Mouse (Mus musculus) gastrocnemius, adult 2 months (tissue): ENCODE measurements around the gene Lgals8. TPM values are rescaled to one million over a fixed set of nuclear protein-coding genes. Genes with fewer than 3 reads are reported as not detected.

Experiments used
- DNase-seq: peaks from one replicate; pipeline ENCODE4 v3.0.0; 2022
- H3K27ac ChIP-seq: fragments of 200-600 bp; 2 replicates; pipeline ENCODE4 v1.8.1; 2022; ENCODE audit warnings: mild to moderate bottlenecking
- H3K4me3 ChIP-seq: fragments of 200-600 bp; 2 replicates; pipeline ENCODE4 v1.8.1; 2022; ENCODE audit warnings: mild to moderate bottlenecking, moderate library complexity
- CTCF ChIP-seq: fragments of 200-600 bp; IDR thresholded peaks from 2 replicates; pipeline ENCODE4 v1.8.1; 2022; ENCODE audit warnings: antibody characterized with exemption, mild to moderate bottlenecking, moderate library complexity
- intact Hi-C: fragments of 180-260 bp; cut with DNase I; formaldehyde crosslinking; loops from one replicate; pipeline ENCODE4 v1.15.1; 2025
- total RNA-seq, 2 experiments: library from RNA; stranded (reverse); gene quantifications; 2 replicates each; pipeline ENCODE4 v1.2.3; 2021

Gene Lgals8
- total RNA-seq, 2 experiments from 2014 or later: 26.0 to 29.1 TPM

DNA sequence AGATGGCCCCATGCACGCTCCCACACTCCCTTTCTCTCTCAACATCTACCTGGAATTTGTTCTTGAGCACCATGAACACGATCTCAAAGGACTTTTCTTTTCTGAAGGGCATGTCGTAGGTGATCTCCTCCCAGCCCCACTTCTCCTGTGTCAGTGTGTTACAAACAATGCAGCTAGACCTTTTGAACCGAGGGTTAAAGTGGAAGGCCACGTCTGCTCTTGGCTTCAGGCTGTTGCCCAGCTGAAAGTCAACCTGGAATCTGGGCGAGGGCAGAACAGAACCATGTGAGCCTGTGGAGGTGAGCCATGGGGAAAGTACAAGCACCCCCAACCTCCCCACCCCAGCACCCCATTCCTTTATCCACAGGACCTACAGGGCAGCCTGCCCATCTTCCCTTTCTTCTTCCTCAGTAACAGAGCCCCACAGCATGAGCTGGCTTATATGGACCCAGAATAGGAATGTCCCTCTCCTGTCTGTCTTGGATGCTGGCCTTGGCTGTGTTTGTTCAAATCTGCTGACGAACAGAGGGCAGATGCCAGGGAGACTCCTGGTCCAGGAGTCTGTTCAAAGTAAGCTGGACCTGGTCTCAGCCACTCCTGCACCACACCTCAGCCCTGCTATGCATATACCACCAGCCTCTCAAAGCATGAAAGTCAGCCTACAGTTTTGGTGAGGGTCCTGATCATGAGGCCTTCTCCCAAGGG lies 9.9 kb downstream of the Lgals8 start:
- H3K4me3 ChIP-seq: no peak overlapping the region
- no peak overlapping the region for H3K27ac ChIP-seq
- TF ChIP-seq CTCF: no peak
- DNase-seq: no peak
- intact Hi-C loops: no loop called here

DNA sequence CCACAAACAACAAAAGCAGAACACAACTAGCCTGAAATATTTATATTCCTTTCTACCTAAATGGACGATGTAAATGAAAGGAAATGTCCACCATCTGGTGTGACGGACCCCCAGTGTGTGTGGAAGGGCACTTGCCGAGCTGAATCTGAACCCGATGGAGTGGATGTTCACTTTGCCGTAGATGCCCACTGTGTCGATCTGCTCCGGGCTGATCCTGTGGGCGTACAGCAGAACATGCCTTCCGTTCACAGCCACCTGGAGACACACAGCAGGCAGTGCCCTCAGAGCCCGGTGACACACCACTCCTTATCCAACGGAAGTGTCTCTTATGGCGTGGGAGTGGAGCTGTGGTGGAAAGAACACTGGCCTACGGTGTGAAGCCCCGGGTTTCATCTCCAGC lies 11.6 kb downstream of the Lgals8 start:
- no peak for TF ChIP-seq CTCF
- H3K27ac ChIP-seq: no peak overlapping the region
- intact Hi-C loops: no loop called here
- no peak for DNase-seq
- no peak overlapping the region for H3K4me3 ChIP-seq

DNA sequence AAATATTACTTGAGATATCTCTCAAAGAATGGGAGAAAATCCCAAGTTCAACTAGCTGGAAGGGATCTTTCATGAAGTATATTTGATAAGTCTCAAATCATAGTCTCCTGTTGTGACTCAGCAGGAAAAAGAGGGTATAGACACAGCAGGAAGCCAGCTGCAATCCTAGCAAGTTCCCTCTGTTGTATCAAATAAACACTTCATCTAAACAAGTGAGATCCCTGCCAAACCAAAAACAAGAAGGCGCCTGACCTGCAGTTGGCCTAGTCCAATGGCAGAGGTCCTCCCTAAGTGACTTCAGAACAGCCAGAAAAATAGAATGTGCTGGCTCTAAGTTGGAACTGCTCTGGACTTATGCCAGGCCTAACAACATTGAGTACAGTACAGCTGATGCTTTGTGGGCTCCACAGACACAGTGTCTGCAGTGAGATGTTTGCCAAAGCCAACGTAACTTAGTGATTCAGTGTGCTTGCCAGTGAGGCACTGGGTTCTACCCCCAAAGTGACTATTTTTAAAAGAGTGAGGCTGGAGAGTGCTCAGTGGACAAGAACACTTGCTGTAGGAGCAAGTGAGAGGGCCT lies 22.6 kb downstream of the Lgals8 start:
- Histone ChIP-seq H3K4me3 (no peak overlapping the region), H3K27ac (no peak overlapping the region; the same call in 1 of the 2 replicates)
- no peak for TF ChIP-seq CTCF
- intact Hi-C loops: no loop called here
- no peak for DNase-seq

DNA sequence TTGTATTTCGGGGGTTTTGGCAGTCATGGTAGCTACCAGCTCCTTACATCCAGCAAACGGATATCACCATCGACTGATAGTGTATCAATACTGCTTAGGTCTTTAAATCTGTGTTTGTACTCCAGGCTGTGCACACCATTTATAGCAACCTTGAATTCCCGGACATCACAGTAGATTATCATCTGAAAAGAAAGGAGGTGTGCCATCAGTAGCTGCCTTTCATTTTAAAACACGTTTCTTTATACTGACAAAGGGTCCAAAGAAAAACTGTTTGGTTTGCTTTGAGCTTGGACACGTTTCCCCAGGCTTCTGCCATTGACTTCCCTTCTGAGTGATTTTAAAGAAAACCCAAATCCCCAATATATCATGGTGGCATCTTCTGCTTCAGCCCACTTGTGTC lies 23.9 kb downstream of the Lgals8 start:
- Histone ChIP-seq H3K27ac (no peak overlapping the region), H3K4me3 (no peak overlapping the region)
- no peak for DNase-seq
- TF ChIP-seq CTCF: no peak
- intact Hi-C loops: no loop called here

DNA sequence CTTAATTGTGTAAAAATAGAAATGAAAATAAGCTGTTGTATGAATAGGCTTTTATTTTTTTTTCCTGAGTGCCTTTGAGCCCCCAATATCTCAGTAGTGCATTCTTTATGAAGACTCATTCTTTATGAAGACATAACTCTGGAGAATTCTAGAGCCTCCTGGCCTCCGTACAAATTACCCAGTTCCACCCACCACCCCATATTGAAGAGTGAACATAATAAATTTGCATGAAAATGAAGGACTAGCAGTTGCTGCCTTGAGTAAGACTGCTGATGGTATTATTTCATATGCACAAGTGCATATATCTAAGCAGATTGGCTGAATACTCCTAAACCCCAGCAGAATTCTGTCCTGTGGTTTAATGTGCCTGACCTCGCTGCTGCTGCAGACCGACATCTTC lies 25.2 kb downstream of the Lgals8 start:
- no peak overlapping the region for H3K4me3 ChIP-seq
- intact Hi-C loops: loop anchor here (5.0 kb wide), 1 partner anchor 37 kb away; no protein-coding TSS in a partner anchor
- H3K27ac ChIP-seq: no peak overlapping the region
- no peak for DNase-seq
- TF ChIP-seq CTCF: no peak

DNA sequence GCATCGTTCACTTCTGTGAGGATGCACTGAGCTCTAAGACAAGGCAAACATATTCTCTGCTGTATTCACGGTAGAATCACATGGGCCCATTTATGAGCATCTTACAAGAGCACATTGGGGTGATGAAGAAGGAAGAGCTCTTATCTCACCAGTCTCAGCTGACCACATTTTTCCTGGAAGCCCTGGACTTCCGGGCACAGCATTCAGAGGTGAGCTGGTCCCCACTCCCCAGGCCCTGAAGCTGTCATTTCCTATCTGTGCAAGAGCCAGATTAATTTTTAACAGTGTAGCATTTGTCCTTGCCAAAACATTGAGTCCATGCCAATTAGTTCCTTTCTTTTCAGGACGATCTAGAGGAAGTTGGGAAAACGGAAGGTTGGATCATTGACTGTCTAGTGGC lies 30.9 kb downstream of the Lgals8 start:
- DNase-seq: no peak
- Histone ChIP-seq H3K4me3 (no peak overlapping the region), H3K27ac (no peak overlapping the region)
- intact Hi-C loops: no loop called here
- TF ChIP-seq CTCF: no peak

DNA sequence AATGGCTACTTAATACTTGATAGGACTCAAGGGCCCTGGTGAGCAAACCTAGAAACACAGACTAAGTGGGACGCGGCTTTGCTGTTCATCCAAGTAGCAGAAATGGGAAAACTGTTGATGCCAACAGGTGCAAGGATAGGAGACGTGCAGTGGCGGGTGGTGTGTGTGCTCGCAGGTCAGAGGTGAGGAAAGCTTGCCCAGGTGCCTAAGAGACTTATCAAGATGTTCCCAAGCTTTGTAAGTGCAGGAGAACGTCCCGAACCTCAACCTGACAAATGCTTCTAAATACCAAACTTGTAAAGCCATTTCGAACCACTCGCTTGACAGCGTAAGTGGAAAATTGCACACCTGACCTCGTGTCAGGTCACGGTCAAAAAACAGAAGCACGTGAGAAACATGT lies 36.2 kb downstream of the Lgals8 start:
- no peak for DNase-seq
- H3K27ac ChIP-seq: no peak overlapping the region
- H3K4me3 ChIP-seq: no peak overlapping the region
- intact Hi-C loops: no loop called here
- no peak for TF ChIP-seq CTCF

DNA sequence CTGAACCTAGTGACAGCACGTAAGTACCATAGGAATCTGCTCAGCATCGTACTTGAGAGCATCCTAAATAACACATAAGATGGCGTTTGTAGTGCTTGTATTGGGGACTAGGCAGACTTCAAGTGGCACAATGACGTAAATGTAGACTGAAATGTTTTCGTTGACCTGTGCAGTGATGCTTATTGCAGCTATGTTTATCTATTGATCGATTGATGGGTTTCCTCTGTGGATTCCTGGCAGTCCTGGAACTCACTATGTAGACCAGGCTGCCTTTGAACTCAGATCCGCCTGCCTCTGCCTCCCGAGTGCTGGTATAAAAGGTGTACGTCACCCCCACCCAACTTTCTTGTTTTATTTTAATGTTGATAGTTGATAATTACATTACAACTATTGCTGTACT lies 44.1 kb downstream of the Lgals8 start:
- TF ChIP-seq CTCF: no peak
- no peak overlapping the region for H3K27ac ChIP-seq
- no peak overlapping the region for H3K4me3 ChIP-seq
- intact Hi-C loops: no loop called here
- no peak for DNase-seq

DNA sequence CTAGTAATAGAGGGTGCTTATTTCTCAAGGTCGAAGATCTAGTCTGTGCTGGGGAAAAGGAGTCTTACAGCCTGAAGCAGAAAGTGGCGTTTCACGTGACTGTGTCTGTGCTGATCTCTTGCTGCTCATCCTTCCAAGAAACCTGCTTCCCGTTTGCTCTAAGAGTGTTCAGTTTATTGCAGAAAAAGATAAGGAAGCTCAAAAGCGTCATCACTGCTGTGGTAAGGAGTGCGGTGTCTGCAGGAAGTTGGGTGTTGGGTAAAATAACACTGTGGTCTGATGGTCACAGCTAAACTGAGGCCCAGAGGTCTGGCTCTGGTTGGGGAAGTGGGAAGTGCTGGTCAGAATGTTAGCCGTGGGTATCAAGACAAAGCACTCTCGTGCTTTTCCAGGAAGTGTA lies 52.7 kb downstream of the Lgals8 start:
- H3K27ac ChIP-seq: no peak overlapping the region
- TF ChIP-seq CTCF: no peak
- DNase-seq: no peak
- intact Hi-C loops: no loop called here
- no peak overlapping the region for H3K4me3 ChIP-seq

DNA sequence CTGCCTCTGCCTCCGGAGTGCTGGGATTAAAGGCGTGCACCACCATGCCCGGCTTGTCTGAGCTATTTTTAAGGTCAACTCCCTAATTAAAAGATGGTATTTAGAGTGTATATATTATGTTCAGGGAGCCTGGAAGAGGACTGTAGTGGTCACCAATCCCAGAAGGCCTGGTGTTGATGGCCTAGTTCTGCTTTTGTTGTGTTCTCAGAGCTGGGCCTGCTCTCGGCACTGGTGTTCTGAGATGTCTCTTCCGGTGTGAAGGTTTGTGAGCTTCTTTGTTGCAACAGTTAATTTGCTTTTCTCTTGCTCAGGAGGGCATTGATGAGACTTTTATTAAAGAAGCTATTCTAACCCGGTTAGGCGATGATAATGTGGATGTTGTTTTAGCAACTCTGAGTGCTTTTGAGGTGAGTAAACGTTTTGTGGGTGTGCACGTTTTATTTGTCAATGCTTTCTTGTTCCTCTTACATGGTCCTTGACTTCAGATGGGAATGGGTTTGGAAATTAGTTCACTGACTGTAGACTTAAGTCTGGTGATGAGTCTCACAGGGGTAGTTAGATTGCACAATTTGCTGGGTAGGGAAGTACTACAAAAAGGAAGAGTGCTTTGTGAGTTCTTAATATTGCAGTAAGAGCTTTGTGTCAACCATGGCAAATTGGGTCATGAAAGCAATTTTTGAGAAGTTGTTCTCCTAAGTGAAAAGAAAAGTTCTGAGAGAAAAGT lies 56.2 kb downstream of the Lgals8 start:
- no peak overlapping the region for H3K4me3 ChIP-seq
- no peak for TF ChIP-seq CTCF
- DNase-seq: no peak
- intact Hi-C loops: no loop called here
- peak overlapping the region; percentile 12; the same call in 1 of the 2 replicates for H3K27ac ChIP-seq

DNA sequence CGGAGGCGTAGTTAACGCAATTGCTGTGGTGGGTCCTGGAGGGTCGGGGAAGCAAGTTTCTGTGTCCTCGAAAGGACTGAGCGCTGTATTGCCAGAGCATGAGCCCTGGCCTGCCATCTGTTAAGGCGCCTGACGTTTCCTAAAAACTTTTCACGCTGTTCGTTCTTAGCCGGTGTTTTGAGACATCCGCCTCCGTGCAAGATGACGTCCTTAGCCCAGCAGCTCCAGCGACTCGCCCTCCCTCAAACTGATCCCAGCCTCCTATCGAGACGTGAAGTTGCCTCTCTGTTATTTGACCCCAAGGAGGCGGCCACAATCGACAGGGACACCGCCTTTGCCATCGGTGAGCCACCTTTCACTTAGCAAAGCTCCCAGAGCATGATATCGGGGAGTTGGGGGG lies 69.2 kb downstream of the Lgals8 start:
- no peak for TF ChIP-seq CTCF
- Histone ChIP-seq H3K4me3 (peak overlapping the region; percentile 100), H3K27ac (peak overlapping the region; percentile 85)
- intact Hi-C loops: no loop called here
- no peak for DNase-seq

DNA sequence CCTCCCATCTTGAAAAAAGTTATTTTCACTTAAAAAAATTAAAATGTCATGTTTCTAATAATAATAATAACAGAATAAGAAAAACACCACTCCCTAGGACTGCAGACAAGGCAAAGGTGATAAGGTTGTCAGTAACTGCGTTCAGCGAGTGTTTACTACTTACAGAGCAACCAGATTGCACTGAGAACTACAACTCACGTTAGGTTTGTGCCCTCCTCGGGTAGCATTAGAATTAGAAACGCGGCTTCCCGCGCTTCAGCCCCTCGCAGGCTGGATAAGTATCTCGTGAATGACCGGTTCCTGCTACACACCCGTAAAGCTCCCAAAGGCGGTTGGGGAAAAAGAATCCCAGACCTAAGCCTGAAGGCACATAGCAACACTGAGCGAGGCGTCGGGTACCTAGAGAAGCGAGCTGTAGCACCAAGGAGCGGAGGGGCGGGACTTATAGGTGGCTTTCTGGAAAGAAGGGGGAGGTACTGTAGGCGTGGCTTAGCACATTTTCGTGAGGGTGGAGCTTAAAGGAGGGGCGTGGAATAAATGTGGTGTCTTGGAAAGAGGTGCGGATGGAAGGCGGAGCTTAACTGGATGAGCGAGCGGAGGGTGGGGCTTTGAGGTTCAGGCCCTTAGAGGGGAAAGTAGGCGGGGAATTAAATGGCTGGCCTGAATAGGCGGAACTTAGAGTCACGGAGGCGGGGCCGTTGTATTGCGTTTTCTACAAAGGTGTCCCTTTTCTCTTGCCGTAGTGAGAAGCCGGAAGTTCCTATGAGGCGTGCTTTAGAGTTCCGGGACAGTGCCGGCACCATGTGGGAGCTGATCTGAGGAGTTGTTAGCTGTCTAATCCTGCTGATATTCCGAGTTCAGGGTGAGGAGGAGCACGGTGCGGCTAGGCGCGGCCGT lies 69.9 kb downstream of the Lgals8 start, which contains the start of gene Heatr1:
TSS of gene Heatr1 (plus strand) at position 419 of the 897 bp plus-strand sequence.
- no peak for TF ChIP-seq CTCF
- DNase-seq: peak; percentile 94
- intact Hi-C loops: no loop called here
- Histone ChIP-seq H3K27ac (peak within 1 kb of the TSS; percentile 85), H3K4me3 (peak within 1 kb of the TSS; percentile 100)

Other genes starting within 250 kb of the Lgals8 start
- gene Mtr, start 206.8 kb downstream of the Lgals8 start, total RNA-seq: 10 to 100 TPM; 15.6 to 18.0 TPM
- 1,000 to 10,000 TPM in 1 of 2 experiments, 100 to 1,000 TPM in 1; 773 to 1,947 TPM for gene Actn2, start 124.2 kb downstream of the Lgals8 start, total RNA-seq
- 10 to 100 TPM; 13.5 to 14.0 TPM for gene Heatr1, start 69.9 kb downstream of the Lgals8 start, total RNA-seq
- not detected for gene Edaradd, start 55.5 kb upstream of the Lgals8 start, total RNA-seq
- gene Ero1lb, start 100.9 kb upstream of the Lgals8 start, total RNA-seq: 1 to 10 TPM in 1 of 2 experiments, under 1 TPM in 1; 0.89 to 1.3 TPM